Mouse (Mus musculus) embryonic fibroblast, embryonic 13.5 days (primary cell): ENCODE data around the gene Stxbp1.

Experiments
- CTCF ChIP-seq: IDR thresholded peaks from 2 replicates; pipeline ENCODE4 v1.5.1; 2011; ENCODE audit warnings: mild to moderate bottlenecking, control low read depth, low read length, moderate library complexity, borderline replicate concordance; ENCODE audit not compliant: insufficient read depth
- POLR2A ChIP-seq: IDR thresholded peaks from 2 replicates; pipeline ENCODE4 v1.6.1; 2011; ENCODE audit warnings: low read depth, mild to moderate bottlenecking, control low read depth, low read length, moderate library complexity

DNA sequence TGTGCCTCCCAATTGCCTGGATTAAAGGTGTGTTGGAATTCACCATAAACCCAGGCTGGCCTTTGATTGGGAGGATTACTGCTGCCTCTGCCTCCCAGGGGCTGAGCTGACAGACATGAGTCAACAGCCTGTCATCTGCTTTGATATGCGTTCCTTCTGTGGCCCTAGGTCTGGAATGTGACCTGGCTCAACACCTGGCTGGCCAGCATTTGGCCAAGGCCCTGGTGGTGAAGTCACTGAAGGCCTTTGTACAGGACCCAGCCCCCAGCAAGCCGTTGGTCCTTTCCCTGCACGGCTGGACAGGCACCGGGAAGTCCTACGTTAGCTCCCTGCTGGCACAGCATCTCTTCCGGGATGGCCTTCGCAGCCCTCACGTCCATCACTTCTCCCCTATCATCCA lies 88.5 kb downstream of the Stxbp1 start:
- no peak for TF ChIP-seq CTCF
- no peak for TF ChIP-seq POLR2A
